Mouse (Mus musculus): ENCODE data around the gene Ank2.

DNA sequence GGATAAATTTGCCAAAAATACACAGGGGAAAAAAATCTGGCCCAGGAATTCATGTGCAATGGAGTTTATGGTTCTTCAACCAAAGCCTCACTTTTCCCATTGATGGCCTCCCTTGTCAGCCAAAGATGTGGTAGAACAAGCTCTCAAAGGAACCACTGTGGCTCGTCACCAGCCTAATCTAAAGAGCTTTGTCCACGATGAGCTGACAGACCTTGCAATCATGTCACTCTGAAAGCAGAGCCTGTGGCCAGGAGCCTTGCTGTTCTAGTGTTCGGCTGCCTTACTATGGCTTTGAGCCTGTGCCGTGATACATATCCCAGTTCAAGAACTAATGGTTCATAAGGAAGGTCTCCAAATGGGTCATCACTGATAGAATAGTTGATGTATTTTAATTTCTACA is 196.1 kb downstream of the Ank2 start:
- TF ChIP-seq POLR2A (IDR thresholded peaks at IDR 0.05; ENCODE audit: control insufficient read depth, low read depth, low read length) (no peak), CTCF (IDR thresholded peaks at IDR 0.05; ENCODE audit: control insufficient read depth, insufficient read depth, insufficient replicate concordance, low read depth, low read length) (no peak)
